Mouse (Mus musculus): ENCODE data around the gene Gm20924.
"Not testable (repeated sequence)": the region's sequence is repeated elsewhere in the genome, so short reads cannot be mapped to it uniquely, and the experiment has no call there.

The Gm20924 gene

DNA sequence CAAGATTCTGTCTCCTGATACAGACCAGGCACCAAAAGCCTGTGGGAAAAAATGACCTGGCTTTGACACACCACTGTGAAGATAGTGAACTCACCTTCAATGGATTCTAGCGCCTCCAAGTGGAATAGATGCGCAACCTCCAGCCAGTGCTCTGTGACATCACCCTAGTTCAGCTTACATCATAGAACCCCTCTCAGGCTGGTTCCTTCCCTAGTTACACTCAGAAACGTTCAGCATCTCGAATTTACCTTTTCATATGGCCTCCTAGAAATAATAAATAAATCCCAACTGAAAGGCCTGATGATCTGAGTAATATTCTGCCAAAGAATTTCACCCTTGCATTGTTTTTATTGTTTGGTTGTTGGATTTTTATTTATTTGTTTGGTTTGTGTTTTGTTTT is at the start of gene Gm20924:
Gm20924 (minus strand) TSS at position 101 of the 400 bp plus-strand sequence.
- in situ Hi-C loops (cut with MboI): not testable (repeated sequence)
